23 mouse cellular contexts compared by ENCODE assay signal in the genomic region with DNA sequence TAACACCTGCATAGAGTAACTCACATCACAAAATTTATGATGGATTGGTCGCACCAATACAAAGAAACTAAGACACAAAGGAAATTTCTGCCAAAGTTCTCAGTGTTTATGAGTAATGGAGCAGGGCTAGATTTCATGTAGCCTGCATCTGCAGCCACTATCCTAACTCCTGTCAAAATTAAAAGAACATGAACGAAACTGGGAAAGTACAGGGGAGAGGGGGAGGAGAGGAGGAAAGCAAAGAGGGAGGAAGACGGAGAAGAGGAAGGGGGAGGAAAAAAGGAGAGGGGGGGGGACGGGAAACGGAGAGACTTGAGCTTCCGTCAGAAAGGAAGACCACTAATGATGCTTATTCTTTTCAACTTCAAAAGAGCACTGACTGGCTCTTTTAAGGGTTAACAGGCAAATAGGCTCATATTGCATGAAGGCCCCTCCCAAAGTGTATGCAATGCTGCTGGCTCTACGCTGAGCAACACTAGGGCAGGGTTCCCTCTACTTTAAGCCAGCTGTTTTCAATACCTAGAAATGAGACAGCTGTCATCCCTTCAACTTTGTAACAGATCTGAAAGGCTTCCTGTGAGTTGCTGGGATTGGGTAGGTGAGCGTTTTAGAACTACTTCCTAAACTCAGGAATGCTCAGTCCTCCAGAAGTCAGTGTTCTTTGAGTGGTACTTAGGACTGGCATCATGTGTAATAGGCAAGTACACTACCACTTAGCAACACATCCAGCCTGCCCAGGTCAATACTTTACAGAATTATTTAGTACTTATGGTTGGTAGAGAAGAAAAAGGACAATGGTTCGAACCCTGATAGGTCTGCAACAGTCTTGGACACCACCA. TPM values are rescaled to one million over a fixed set of nuclear protein-coding genes. Genes with fewer than 3 reads are reported as not detected.
DNase-seq lines count a peak whose midpoint lies in the region; ATAC-seq lines count a peak whose summit lies in the region.
"Had no signal": no experiment of that assay in that cellular context is flagged by ENCODE, and none has a peak within 500 bp of the region (broad histone marks: within the 10 kb centered on the region; RNA-seq: fewer than 3 reads in every experiment).

No protein-coding gene starts in this region.

- no peak overlapping the region for H3K4me2 ChIP-seq in liver, embryonic 11.5 days
- H3K4me2 ChIP-seq in embryonic facial prominence, embryonic 12.5 days (replicated peaks): peak overlapping the region; percentile 27
- peak overlapping the region; percentile 49 for H3K4me2 ChIP-seq in limb, embryonic 13.5 days (replicated peaks)
- H3K4me2 ChIP-seq in forebrain, embryonic 15.5 days (replicated peaks): no peak overlapping the region
- H3K4me2 ChIP-seq: forebrain, embryonic 13.5 days; liver, embryonic 13.5 days; midbrain, embryonic 12.5 days; neural tube, embryonic 13.5 days had no signal

- H3K27ac ChIP-seq in liver, embryonic 11.5 days (ENCODE audit: low read depth, low read length): no peak overlapping the region
- no peak overlapping the region for H3K27ac ChIP-seq in embryonic facial prominence, embryonic 12.5 days
- H3K27ac ChIP-seq in limb, embryonic 13.5 days: no peak overlapping the region
- H3K27ac ChIP-seq in forebrain, embryonic 15.5 days (replicated peaks): no peak overlapping the region
- H3K27ac ChIP-seq: forebrain, embryonic 13.5 days; hindbrain, postnatal 0 days; liver, embryonic 13.5 days; macrophage; midbrain, embryonic 12.5 days; neural tube, embryonic 13.5 days had no signal

- no peak overlapping the region for H3K9ac ChIP-seq in liver, embryonic 11.5 days (ENCODE audit: low read depth, low read length)
- H3K9ac ChIP-seq in embryonic facial prominence, embryonic 12.5 days: no peak overlapping the region
- H3K9ac ChIP-seq in limb, embryonic 13.5 days: no peak overlapping the region
- no peak overlapping the region for H3K9ac ChIP-seq in forebrain, embryonic 15.5 days (replicated peaks)
- H3K9ac ChIP-seq: forebrain, embryonic 13.5 days; liver, embryonic 13.5 days; midbrain, embryonic 12.5 days; neural tube, embryonic 13.5 days had no signal

- H3K36me3 ChIP-seq in liver, embryonic 11.5 days (ENCODE audit: control insufficient read depth, insufficient read depth, low read length): no peaks in the 10 kb centered on the region
- H3K36me3 ChIP-seq in embryonic facial prominence, embryonic 12.5 days: no peaks in the 10 kb centered on the region
- H3K36me3 ChIP-seq in limb, embryonic 13.5 days: no peaks in the 10 kb centered on the region
- H3K36me3 ChIP-seq in forebrain, embryonic 15.5 days: no peaks in the 10 kb centered on the region
- H3K36me3 ChIP-seq: G1E; liver, embryonic 13.5 days; midbrain, embryonic 12.5 days; neural tube, embryonic 13.5 days had no signal

- no peaks in the 10 kb centered on the region for H3K27me3 ChIP-seq in liver, embryonic 11.5 days (replicated peaks; ENCODE audit: control insufficient read depth, insufficient read depth, low read length)
- no peaks in the 10 kb centered on the region for H3K27me3 ChIP-seq in embryonic facial prominence, embryonic 12.5 days
- H3K27me3 ChIP-seq in limb, embryonic 13.5 days: no peaks in the 10 kb centered on the region
- no peaks in the 10 kb centered on the region for H3K27me3 ChIP-seq in forebrain, embryonic 15.5 days
- H3K27me3 ChIP-seq: forebrain, embryonic 13.5 days; liver, embryonic 13.5 days; midbrain, embryonic 12.5 days; neural tube, embryonic 13.5 days had no signal

- no peaks in the 10 kb centered on the region for H3K9me3 ChIP-seq in liver, embryonic 11.5 days (ENCODE audit: control insufficient read depth, low read length)
- H3K9me3 ChIP-seq in embryonic facial prominence, embryonic 12.5 days: no peaks in the 10 kb centered on the region
- H3K9me3 ChIP-seq in limb, embryonic 13.5 days: no peaks in the 10 kb centered on the region
- H3K9me3 ChIP-seq in forebrain, embryonic 15.5 days: no peaks in the 10 kb centered on the region
- H3K9me3 ChIP-seq: forebrain, embryonic 13.5 days; G1E; liver, embryonic 13.5 days; midbrain, embryonic 12.5 days; neural tube, embryonic 13.5 days had no signal

- peak; percentile 37 for DNase-seq in embryo, embryonic 10.5 days (ENCODE audit: low spot score)
- DNase-seq in embryo, embryonic 10 days (ENCODE audit: low spot score): no peak
- no peak for DNase-seq in liver, embryonic 11.5 days (ENCODE audit: low spot score)
- DNase-seq in liver: no peak
- no peak for DNase-seq in spleen, postnatal 14 days (ENCODE audit: low spot score in 2 of 2)
- DNase-seq: adrenal gland, adult 2 months; cerebellum, postnatal 14 days; heart, postnatal 4 days; kidney, postnatal 14 days; layer of hippocampus, adult 9-11 months; liver, embryonic 13.5 days; spleen, adult 18-20 months; thymus, postnatal 25 days had no signal

- WGBS in liver, embryonic 11.5 days: 52% methylated on average over 9 of the region's 9 CpGs
- WGBS in embryonic facial prominence, embryonic 12.5 days: 33% methylated on average over 9 of the region's 9 CpGs
- 28% methylated on average over 9 of the region's 9 CpGs for WGBS in limb, embryonic 13.5 days
- 49% methylated on average over 9 of the region's 9 CpGs for WGBS in forebrain, embryonic 15.5 days

- no peak overlapping the region for H3K4me3 ChIP-seq in liver, embryonic 11.5 days (ENCODE audit: low read depth, low read length)
- no peak overlapping the region for H3K4me3 ChIP-seq in embryonic facial prominence, embryonic 12.5 days
- H3K4me3 ChIP-seq in limb, embryonic 13.5 days: 0 out of 2 replicates have a peak overlapping the region, but pooled peaks have one; percentile 10
- H3K4me3 ChIP-seq in forebrain, embryonic 15.5 days: no peak overlapping the region
- H3K4me3 ChIP-seq: forebrain, embryonic 13.5 days; liver, embryonic 13.5 days; midbrain, embryonic 12.5 days; neural tube, embryonic 13.5 days had no signal

- ATAC-seq in liver, embryonic 11.5 days (replicated peaks; ENCODE audit: low FRiP score): 0 out of 2 replicates have a peak, but pooled peaks have one; percentile 26
- peak; percentile 80; the same call in 1 of the 2 replicates for ATAC-seq in embryonic facial prominence, embryonic 12.5 days (ENCODE audit: insufficient number of reproducible peaks, insufficient read depth, low FRiP score, low TSS enrichment)
- peak; percentile 74 for ATAC-seq in limb, embryonic 13.5 days (ENCODE audit: low FRiP score, low read depth)
- ATAC-seq in forebrain, embryonic 15.5 days (replicated peaks): no peak
- ATAC-seq: CD4-positive, CD25-positive, alpha-beta regulatory T cell, adult 4 months; forebrain, embryonic 13.5 days; hindbrain, postnatal 0 days had no signal

- H3K4me1 ChIP-seq in liver, embryonic 11.5 days (replicated peaks; ENCODE audit: control insufficient read depth, insufficient read depth, low read length): no peaks in the 10 kb centered on the region
- H3K4me1 ChIP-seq in embryonic facial prominence, embryonic 12.5 days: peaks cover 12% of the 10 kb centered on the region; the same call in 1 of the 2 replicates
- peaks cover 14% of the 10 kb centered on the region; the same call in 1 of the 2 replicates for H3K4me1 ChIP-seq in limb, embryonic 13.5 days
- H3K4me1 ChIP-seq in forebrain, embryonic 15.5 days: no peaks in the 10 kb centered on the region
- H3K4me1 ChIP-seq: forebrain, embryonic 13.5 days; liver, embryonic 13.5 days; midbrain, embryonic 12.5 days; neural tube, embryonic 13.5 days had no signal

RNA-seq across cellular contexts. Expression of gene Bdnf, which starts 58.9 kb away (rescaled TPM):
- polyA plus RNA-seq in liver, embryonic 11.5 days (2014; fragmentation: Nextera tagmentation; extraction: Ambion mirVana): 0.74 and 0.87 TPM in 2 replicates
- polyA plus RNA-seq in embryonic facial prominence, embryonic 12.5 days (2016; fragmentation: Nextera tagmentation; extraction: Ambion mirVana): 5.3 and 5.4 TPM in 2 replicates
- 3.2 and 3.4 TPM in 2 replicates for polyA plus RNA-seq in limb, embryonic 13.5 days (2015; fragmentation: Nextera tagmentation; extraction: Ambion mirVana)
- 2.4 and 2.5 TPM in 2 replicates for polyA plus RNA-seq in forebrain, embryonic 15.5 days (2015; fragmentation: Nextera tagmentation; extraction: Ambion mirVana)
- polyA plus RNA-seq: CD4-positive, CD25-positive, alpha-beta regulatory T cell, adult 4 months; G1E; macrophage had no signal

Comparison
In these comparisons a context has a peak if more than half of its experiments do, and no peak if none do; other contexts are left out.
1. H3K4me2 ChIP-seq: peak in embryonic facial prominence, embryonic 12.5 days (single experiment) and limb, embryonic 13.5 days (single experiment); none in liver, embryonic 11.5 days (single experiment) and forebrain, embryonic 15.5 days (single experiment).